30 mouse cellular contexts compared by ENCODE assay signal in genomic region chr10:61587241-61587849, GRCm38 (mm10). TPM values are rescaled to one million over a fixed set of nuclear protein-coding genes. Genes with fewer than 3 reads are reported as not detected.
DNase-seq lines count a peak whose midpoint lies in the region; ATAC-seq and TF ChIP-seq lines count a peak whose summit lies in the region.
"Had no signal": no experiment of that assay in that cellular context is flagged by ENCODE, and none has a peak within 500 bp of the region (broad histone marks: within the 10 kb centered on the region; RNA-seq: fewer than 3 reads in every experiment).

No protein-coding gene starts in this region.

- no peak overlapping the region for H3K4me2 ChIP-seq in kidney, postnatal 0 days (ENCODE audit: low read length)
- no peak overlapping the region for H3K4me2 ChIP-seq in midbrain, postnatal 0 days (ENCODE audit: low read depth, low read length, poor library complexity, severe bottlenecking)
- H3K4me2 ChIP-seq in midbrain, embryonic 14.5 days (ENCODE audit: low read length): no peak overlapping the region
- H3K4me2 ChIP-seq: embryonic facial prominence, embryonic 13.5 days; forebrain, embryonic 13.5 days; heart, embryonic 12.5 days; limb, embryonic 13.5 days; liver, embryonic 13.5 days; neural tube, embryonic 15.5 days had no signal

- TF ChIP-seq CTCF in kidney, postnatal 0 days (IDR thresholded peaks at IDR 0.05; ENCODE audit: low read depth): peak; percentile 25; the same call in 1 of the 2 replicates
- TF ChIP-seq CTCF in midbrain, postnatal 0 days (IDR thresholded peaks at IDR 0.05): peak; percentile 13; the same call in 1 of the 2 replicates

- H3K9ac ChIP-seq in kidney, postnatal 0 days (ENCODE audit: low read depth, low read length): no peak overlapping the region
- H3K9ac ChIP-seq in midbrain, postnatal 0 days (replicated peaks; ENCODE audit: low read length, poor library complexity, severe bottlenecking): no peak overlapping the region
- no peak overlapping the region for H3K9ac ChIP-seq in midbrain, embryonic 14.5 days (replicated peaks; ENCODE audit: low read length)
- H3K9ac ChIP-seq: embryonic facial prominence, embryonic 13.5 days; forebrain, embryonic 13.5 days; heart, embryonic 12.5 days; limb, embryonic 13.5 days; liver, embryonic 13.5 days; neural tube, embryonic 15.5 days had no signal

- WGBS in kidney, postnatal 0 days: 83% methylated on average over 7 of the region's 7 CpGs
- 85% methylated on average over 7 of the region's 7 CpGs for WGBS in midbrain, postnatal 0 days
- 81% methylated on average over 7 of the region's 7 CpGs for WGBS in midbrain, embryonic 14.5 days

- DNase-seq in kidney, postnatal 0 days (ENCODE audit: low spot score): no peak
- DNase-seq in kidney, adult 11 months: no peak
- DNase-seq in midbrain, postnatal 0 days (ENCODE audit: low spot score): no peak
- DNase-seq in midbrain, embryonic 14.5 days: no peak
- peak; percentile 63 for DNase-seq in R1 (ENCODE audit: low read depth, low spot score)
- DNase-seq in right cerebral cortex, postnatal 36 days (ENCODE audit: low spot score in 2 of 2): no peak
- no peak for DNase-seq in urinary bladder, postnatal 36 days (ENCODE audit: low spot score in 2 of 2)
- DNase-seq: adrenal gland, postnatal 10 days; cerebellum, adult 18-20 months; cerebellum, postnatal 14 days; heart, postnatal 10 days; kidney, adult 8-10 months; kidney, postnatal 14 days; layer of hippocampus, postnatal 36 days; liver, embryonic 13.5 days; right cerebral cortex, adult 18-20 months; thymus, adult 2 months had no signal

- no peaks in the 10 kb centered on the region for H3K36me3 ChIP-seq in kidney, postnatal 0 days (ENCODE audit: insufficient read depth, low read length)
- no peaks in the 10 kb centered on the region for H3K36me3 ChIP-seq in midbrain, postnatal 0 days (ENCODE audit: insufficient read depth, low read length)
- H3K36me3 ChIP-seq in midbrain, embryonic 14.5 days (ENCODE audit: control insufficient read depth, insufficient read depth, low read length): no peaks in the 10 kb centered on the region
- H3K36me3 ChIP-seq: embryonic facial prominence, embryonic 13.5 days; G1E; heart, embryonic 12.5 days; hindbrain, embryonic 10.5 days; limb, embryonic 13.5 days; liver, embryonic 13.5 days; midbrain, embryonic 10.5 days; neural tube, embryonic 15.5 days had no signal

- H3K9me3 ChIP-seq in kidney, postnatal 0 days (replicated peaks; ENCODE audit: low read length): no peaks in the 10 kb centered on the region
- H3K9me3 ChIP-seq in midbrain, postnatal 0 days (ENCODE audit: low read length): no peaks in the 10 kb centered on the region
- H3K9me3 ChIP-seq in midbrain, embryonic 14.5 days (ENCODE audit: control insufficient read depth, low read length): no peaks in the 10 kb centered on the region
- H3K9me3 ChIP-seq: embryonic facial prominence, embryonic 13.5 days; forebrain, embryonic 13.5 days; G1E; hindbrain, embryonic 10.5 days; limb, embryonic 13.5 days; liver, embryonic 13.5 days; neural tube, embryonic 15.5 days had no signal

- no peaks in the 10 kb centered on the region for H3K27me3 ChIP-seq in kidney, postnatal 0 days (ENCODE audit: insufficient read depth, low read length)
- H3K27me3 ChIP-seq in midbrain, postnatal 0 days (ENCODE audit: insufficient read depth, low read length): no peaks in the 10 kb centered on the region
- H3K27me3 ChIP-seq in midbrain, embryonic 14.5 days (ENCODE audit: control insufficient read depth, insufficient read depth, low read length): no peaks in the 10 kb centered on the region
- H3K27me3 ChIP-seq: embryonic facial prominence, embryonic 13.5 days; forebrain, embryonic 13.5 days; heart, embryonic 12.5 days; limb, embryonic 13.5 days; neural tube, embryonic 15.5 days had no signal

- H3K4me3 ChIP-seq in kidney, postnatal 0 days (replicated peaks; ENCODE audit: low read depth, low read length): no peak overlapping the region
- no peak overlapping the region for H3K4me3 ChIP-seq in midbrain, postnatal 0 days (ENCODE audit: low read depth, low read length)
- H3K4me3 ChIP-seq in midbrain, embryonic 14.5 days (replicated peaks; ENCODE audit: low read depth, low read length): no peak overlapping the region
- H3K4me3 ChIP-seq: embryonic facial prominence, embryonic 13.5 days; forebrain, embryonic 13.5 days; heart, embryonic 12.5 days; hindbrain, embryonic 10.5 days; limb, embryonic 13.5 days; liver, embryonic 13.5 days; midbrain, embryonic 10.5 days; neural tube, embryonic 15.5 days had no signal

- H3K27ac ChIP-seq in kidney, postnatal 0 days: no peak overlapping the region
- H3K27ac ChIP-seq in midbrain, postnatal 0 days (ENCODE audit: low read depth, low read length): no peak overlapping the region
- H3K27ac ChIP-seq in midbrain, embryonic 14.5 days (replicated peaks; ENCODE audit: low read depth, low read length): no peak overlapping the region
- H3K27ac ChIP-seq: embryonic facial prominence, embryonic 13.5 days; forebrain, embryonic 13.5 days; hindbrain, embryonic 10.5 days; limb, embryonic 13.5 days; liver, embryonic 13.5 days; midbrain, embryonic 10.5 days; neural tube, embryonic 15.5 days had no signal

- no peak for ATAC-seq in kidney, postnatal 0 days (replicated peaks; ENCODE audit: low FRiP score, low read depth)
- ATAC-seq in midbrain, postnatal 0 days (ENCODE audit: low FRiP score): no peak
- no peak for ATAC-seq in midbrain, embryonic 14.5 days (ENCODE audit: low FRiP score, low TSS enrichment)
- ATAC-seq: forebrain, embryonic 13.5 days had no signal

- no peaks in the 10 kb centered on the region for H3K4me1 ChIP-seq in kidney, postnatal 0 days (replicated peaks; ENCODE audit: insufficient read depth, low read length)
- H3K4me1 ChIP-seq in midbrain, postnatal 0 days (ENCODE audit: insufficient read depth, low read length): peaks cover 8% of the 10 kb centered on the region; the same call in 1 of the 2 replicates
- H3K4me1 ChIP-seq in midbrain, embryonic 14.5 days (ENCODE audit: control insufficient read depth, insufficient read depth, low read length): peaks cover 7% of the 10 kb centered on the region
- H3K4me1 ChIP-seq: liver, embryonic 13.5 days had no signal

RNA-seq across cellular contexts. Expression of gene Npffr1, which starts 7.9 kb away (rescaled TPM):
- 0.09 and 0.14 TPM in 2 replicates for polyA plus RNA-seq in kidney, postnatal 0 days (2015; fragmentation: Nextera tagmentation; extraction: Ambion mirVana)
- total RNA-seq in midbrain, postnatal 0 days (2014; rRNA removed): 5.4 and 5.8 TPM in 2 replicates
- 3.2 and 3.4 TPM in 2 replicates for polyA plus RNA-seq in midbrain, postnatal 0 days (2015; fragmentation: Nextera tagmentation; extraction: Ambion mirVana)
- polyA plus RNA-seq in midbrain, embryonic 14.5 days (2014; fragmentation: Nextera tagmentation; extraction: Ambion mirVana): 0.87 and 0.98 TPM in 2 replicates
- total RNA-seq: gastrocnemius, adult 8-10 months; granulocyte monocyte progenitor cell, adult 5-6 weeks had no signal
- polyA plus RNA-seq: C2C12; embryonic facial prominence, embryonic 13.5 days; G1E; lung, embryonic 16.5 days; small intestine, adult 2 months had no signal
